Mouse (Mus musculus): Measurements from ENCODE around the gene Smim10l2a. TPM values are rescaled to one million over a fixed set of nuclear protein-coding genes. Genes with fewer than 3 reads are reported as not detected.

Smim10l2a gene
- polyA plus RNA-seq, 1 experiment from 2014 or later: 4.3 TPM

GRCm38 (mm10) chrX:56405482-56405881 lies 31.1 kb downstream of the Smim10l2a start:
- ATAC-seq (replicated peaks; ENCODE audit: low FRiP score): no peak
- Histone ChIP-seq H3K9ac (ENCODE audit: low read length) (no peak overlapping the region), H3K4me2 (ENCODE audit: low read depth, low read length, severe bottlenecking) (no peak overlapping the region), H3K36me3 (ENCODE audit: control insufficient read depth, insufficient read depth, low read length) (no peaks in the 10 kb centered on the region), H3K4me3 (ENCODE audit: low read depth, low read length) (no peak overlapping the region), H3K27ac (ENCODE audit: low read depth, low read length) (no peak overlapping the region), H3K27me3 (ENCODE audit: control insufficient read depth, insufficient read depth, low read length) (no peaks in the 10 kb centered on the region), H3K9me3 (ENCODE audit: control insufficient read depth, low read length) (no peaks in the 10 kb centered on the region), H3K4me1 (replicated peaks; ENCODE audit: control insufficient read depth, insufficient read depth, low read length) (no peaks in the 10 kb centered on the region)
- DNase-seq (ENCODE audit: low spot score): no peak
- WGBS: 69% methylated on average over 1 of the region's 1 CpGs

GRCm38 (mm10) chrX:56406128-56406527 lies 31.7 kb downstream of the Smim10l2a start:
- Histone ChIP-seq H3K9me3 (ENCODE audit: control insufficient read depth, low read length) (no peaks in the 10 kb centered on the region), H3K4me1 (replicated peaks; ENCODE audit: control insufficient read depth, insufficient read depth, low read length) (no peaks in the 10 kb centered on the region), H3K27me3 (ENCODE audit: control insufficient read depth, insufficient read depth, low read length) (no peaks in the 10 kb centered on the region), H3K4me2 (ENCODE audit: low read depth, low read length, severe bottlenecking) (no peak overlapping the region), H3K4me3 (ENCODE audit: low read depth, low read length) (no peak overlapping the region), H3K36me3 (ENCODE audit: control insufficient read depth, insufficient read depth, low read length) (no peaks in the 10 kb centered on the region), H3K9ac (ENCODE audit: low read length) (no peak overlapping the region), H3K27ac (ENCODE audit: low read depth, low read length) (no peak overlapping the region)
- ATAC-seq (replicated peaks; ENCODE audit: low FRiP score) (no peak), DNase-seq (ENCODE audit: low spot score) (no peak)
- WGBS: 62% methylated on average over 5 of the region's 5 CpGs

GRCm38 (mm10) chrX:56416277-56416676 lies 41.9 kb downstream of the Smim10l2a start:
- ATAC-seq (replicated peaks; ENCODE audit: low FRiP score): no peak
- Histone ChIP-seq H3K36me3 (ENCODE audit: control insufficient read depth, insufficient read depth, low read length) (no peaks in the 10 kb centered on the region), H3K9me3 (ENCODE audit: control insufficient read depth, low read length) (no peaks in the 10 kb centered on the region), H3K9ac (ENCODE audit: low read length) (no peak overlapping the region), H3K27me3 (ENCODE audit: control insufficient read depth, insufficient read depth, low read length) (no peaks in the 10 kb centered on the region), H3K27ac (ENCODE audit: low read depth, low read length) (no peak overlapping the region), H3K4me2 (ENCODE audit: low read depth, low read length, severe bottlenecking) (no peak overlapping the region), H3K4me3 (ENCODE audit: low read depth, low read length) (no peak overlapping the region), H3K4me1 (replicated peaks; ENCODE audit: control insufficient read depth, insufficient read depth, low read length) (no peaks in the 10 kb centered on the region)
- DNase-seq (ENCODE audit: low spot score): no peak
- whole genome bisulfite sequencing: 83% methylated on average over 3 of the region's 3 CpGs

GRCm38 (mm10) chrX:56417541-56417940 lies 43.2 kb downstream of the Smim10l2a start:
- no peak overlapping the region for H3K27ac ChIP-seq (ENCODE audit: low read depth, low read length)
- H3K4me2 ChIP-seq (ENCODE audit: low read depth, low read length, severe bottlenecking): no peak overlapping the region
- H3K9ac ChIP-seq (ENCODE audit: low read length): no peak overlapping the region
- WGBS: 73% methylated on average over 4 of the region's 4 CpGs
- H3K27me3 ChIP-seq (ENCODE audit: control insufficient read depth, insufficient read depth, low read length): no peaks in the 10 kb centered on the region
- ATAC-seq (replicated peaks; ENCODE audit: low FRiP score): no peak
- no peaks in the 10 kb centered on the region for H3K4me1 ChIP-seq (replicated peaks; ENCODE audit: control insufficient read depth, insufficient read depth, low read length)
- no peak overlapping the region for H3K4me3 ChIP-seq (ENCODE audit: low read depth, low read length)
- H3K9me3 ChIP-seq (ENCODE audit: control insufficient read depth, low read length): no peaks in the 10 kb centered on the region
- H3K36me3 ChIP-seq (ENCODE audit: control insufficient read depth, insufficient read depth, low read length): no peaks in the 10 kb centered on the region
- DNase-seq (ENCODE audit: low spot score): no peak

Other genes starting within 250 kb of the Smim10l2a start
- gene 3830403N18Rik, start 238.0 kb upstream of the Smim10l2a start, polyA plus RNA-seq (2014; fragmentation: Nextera tagmentation; extraction: Ambion mirVana): 0.31 and 0.53 TPM in 2 replicates
- not detected in 2 replicates for gene Gm773, start 161.7 kb upstream of the Smim10l2a start, polyA plus RNA-seq (2014; fragmentation: Nextera tagmentation; extraction: Ambion mirVana)
- 8.3 and 8.9 TPM in 2 replicates for gene Zfp449, start 28.2 kb upstream of the Smim10l2a start, polyA plus RNA-seq (2014; fragmentation: Nextera tagmentation; extraction: Ambion mirVana)
- gene Gm2174, start 73.4 kb downstream of the Smim10l2a start, polyA plus RNA-seq (2014; fragmentation: Nextera tagmentation; extraction: Ambion mirVana): 1.1 and 1.3 TPM in 2 replicates
- gene Ints6l, start 80.3 kb downstream of the Smim10l2a start, polyA plus RNA-seq (2014; fragmentation: Nextera tagmentation; extraction: Ambion mirVana): 19.2 and 23.4 TPM in 2 replicates
- not detected in 2 replicates for gene Gm10477, start 150.2 kb downstream of the Smim10l2a start, polyA plus RNA-seq (2014; fragmentation: Nextera tagmentation; extraction: Ambion mirVana)
- 0.19 TPM in 1 of 2 replicates, not detected in the other for gene Gm648, start 175.0 kb downstream of the Smim10l2a start, polyA plus RNA-seq (2014; fragmentation: Nextera tagmentation; extraction: Ambion mirVana)
- gene Mmgt1, start 223.5 kb downstream of the Smim10l2a start, polyA plus RNA-seq (2014; fragmentation: Nextera tagmentation; extraction: Ambion mirVana): 50.5 and 55.1 TPM in 2 replicates
- gene Slc9a6, start 235.2 kb downstream of the Smim10l2a start, polyA plus RNA-seq (2014; fragmentation: Nextera tagmentation; extraction: Ambion mirVana): 12.1 and 14.6 TPM in 2 replicates